Mouse (Mus musculus): ENCODE results near the gene Mtf1.

Gene Mtf1

GRCm38 (mm10) chr4:124801552-124802308 lies at the start of gene Mtf1:
TSS of gene Mtf1 (plus strand) at chr4:124802104.
- peak; percentile 77 for DNase-seq (ENCODE audit: low spot score)

- peak; percentile 57 for DNase-seq (ENCODE audit: low spot score)
Observed at GRCm38 (mm10) chr4:124752281-124753199, 49.4 kb upstream of the Mtf1 start.

- DNase-seq (ENCODE audit: low spot score), result no peak
Observed at GRCm38 (mm10) chr4:124755526-124755925, 46.4 kb upstream of the Mtf1 start.

- no peak for DNase-seq (ENCODE audit: low spot score)
Observed at GRCm38 (mm10) chr4:124759305-124759811, 42.5 kb upstream of the Mtf1 start.

- DNase-seq (ENCODE audit: low spot score), result no peak
Observed at GRCm38 (mm10) chr4:124761201-124761600, 40.7 kb upstream of the Mtf1 start.

- DNase-seq (ENCODE audit: low spot score), result no peak
Observed at GRCm38 (mm10) chr4:124762858-124763452, 38.9 kb upstream of the Mtf1 start.

- no peak for DNase-seq (ENCODE audit: low spot score)
Observed at GRCm38 (mm10) chr4:124765802-124766565, 35.9 kb upstream of the Mtf1 start.

GRCm38 (mm10) chr4:124766566-124766940 lies 35.4 kb upstream of the Mtf1 start:
- DNase-seq (ENCODE audit: low spot score), result no peak

- no peak for DNase-seq (ENCODE audit: low spot score)
Observed at GRCm38 (mm10) chr4:124768963-124769591, 32.8 kb upstream of the Mtf1 start.

GRCm38 (mm10) chr4:124770624-124771023 lies 31.3 kb upstream of the Mtf1 start:
- no peak for DNase-seq (ENCODE audit: low spot score)

- DNase-seq (ENCODE audit: low spot score), result no peak
Observed at GRCm38 (mm10) chr4:124772125-124772524, 29.8 kb upstream of the Mtf1 start.

- DNase-seq (ENCODE audit: low spot score), result no peak
Observed at GRCm38 (mm10) chr4:124773449-124773848, 28.5 kb upstream of the Mtf1 start.

GRCm38 (mm10) chr4:124773995-124774394 lies 27.9 kb upstream of the Mtf1 start:
- no peak for DNase-seq (ENCODE audit: low spot score)

- no peak for DNase-seq (ENCODE audit: low spot score)
Observed at GRCm38 (mm10) chr4:124774429-124774828, 27.5 kb upstream of the Mtf1 start.

GRCm38 (mm10) chr4:124781361-124781760 lies 20.5 kb upstream of the Mtf1 start:
- no peak for DNase-seq (ENCODE audit: low spot score)

GRCm38 (mm10) chr4:124782395-124782794 lies 19.5 kb upstream of the Mtf1 start:
- no peak for DNase-seq (ENCODE audit: low spot score)

GRCm38 (mm10) chr4:124783937-124784336 lies 18.0 kb upstream of the Mtf1 start:
- DNase-seq (ENCODE audit: low spot score), result no peak

GRCm38 (mm10) chr4:124790013-124790412 lies 11.9 kb upstream of the Mtf1 start:
- DNase-seq (ENCODE audit: low spot score), result no peak

- no peak for DNase-seq (ENCODE audit: low spot score)
Observed at GRCm38 (mm10) chr4:124792114-124792513, 9.8 kb upstream of the Mtf1 start.

- no peak for DNase-seq (ENCODE audit: low spot score)
Observed at GRCm38 (mm10) chr4:124796141-124796540, 5.8 kb upstream of the Mtf1 start.

GRCm38 (mm10) chr4:124796913-124797312 lies 5.0 kb upstream of the Mtf1 start:
- DNase-seq (ENCODE audit: low spot score), result no peak

All from spleen, adult 12 weeks (tissue).